Mouse (Mus musculus): ENCODE results near the gene Bmpr1b. TPM values are rescaled to one million over a fixed set of nuclear protein-coding genes. Genes with fewer than 3 reads are reported as not detected.

The Bmpr1b gene
- polyA plus RNA-seq, 1 experiment from 2014 or later, result 3.9 TPM

DNA sequence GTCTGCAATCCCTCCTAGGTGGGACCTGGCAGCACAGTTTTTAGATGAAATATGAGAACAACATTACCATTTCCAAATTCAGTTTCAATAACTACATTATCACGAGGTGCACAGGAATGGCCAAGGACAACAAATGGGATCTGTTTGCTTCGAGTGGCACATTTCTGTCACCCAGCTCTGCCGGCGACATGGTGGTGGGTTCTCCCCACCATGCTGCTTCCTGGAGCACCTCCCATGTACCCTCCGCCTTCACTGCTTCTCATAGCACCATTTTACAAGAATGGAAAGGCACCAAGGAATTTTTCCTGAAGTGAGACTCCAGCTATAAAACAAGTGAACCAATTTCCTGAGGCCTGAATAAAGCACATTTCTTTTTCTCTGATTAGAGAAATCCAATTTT is 108.0 kb downstream of the Bmpr1b start:
- H3K4me2 ChIP-seq, result no peak overlapping the region
- ATAC-seq (ENCODE audit: low FRiP score), result no peak
- H3K9me3 ChIP-seq, result no peaks in the 10 kb centered on the region
- H3K4me3 ChIP-seq, result no peak overlapping the region
- peaks cover 8% of the 10 kb centered on the region for H3K4me1 ChIP-seq (replicated peaks)
- no peaks in the 10 kb centered on the region for H3K36me3 ChIP-seq
- WGBS, result 91% methylated on average over 5 of the region's 5 CpGs
- H3K27ac ChIP-seq, result no peak overlapping the region
- no peaks in the 10 kb centered on the region for H3K27me3 ChIP-seq
- no peak overlapping the region for H3K9ac ChIP-seq

DNA sequence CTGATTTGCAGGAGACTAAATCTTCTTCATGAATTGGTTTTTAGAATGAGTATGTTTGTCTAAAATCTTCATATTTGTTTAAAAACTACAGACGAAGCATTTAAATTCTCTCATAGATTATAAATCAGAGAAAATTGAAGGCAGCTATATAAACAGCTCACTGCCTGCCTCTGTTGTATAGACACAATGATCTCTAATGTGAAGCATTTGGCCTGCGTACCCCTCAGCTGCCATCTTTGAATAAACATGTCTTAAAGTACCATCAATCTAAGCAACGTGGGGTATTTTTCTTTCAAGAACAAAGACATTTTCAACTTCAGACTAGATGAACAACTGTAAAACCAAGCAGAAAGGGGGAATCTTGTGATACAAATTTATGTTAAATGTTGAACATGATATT is 109.3 kb downstream of the Bmpr1b start:
- Histone ChIP-seq H3K4me3 (no peak overlapping the region), H3K4me2 (no peak overlapping the region), H3K27me3 (no peaks in the 10 kb centered on the region), H3K4me1 (replicated peaks) (peaks cover 8% of the 10 kb centered on the region), H3K27ac (no peak overlapping the region), H3K36me3 (no peaks in the 10 kb centered on the region), H3K9ac (no peak overlapping the region), H3K9me3 (no peaks in the 10 kb centered on the region)
- 48% methylated on average over 3 of the region's 3 CpGs for WGBS
- ATAC-seq (ENCODE audit: low FRiP score), result no peak

DNA sequence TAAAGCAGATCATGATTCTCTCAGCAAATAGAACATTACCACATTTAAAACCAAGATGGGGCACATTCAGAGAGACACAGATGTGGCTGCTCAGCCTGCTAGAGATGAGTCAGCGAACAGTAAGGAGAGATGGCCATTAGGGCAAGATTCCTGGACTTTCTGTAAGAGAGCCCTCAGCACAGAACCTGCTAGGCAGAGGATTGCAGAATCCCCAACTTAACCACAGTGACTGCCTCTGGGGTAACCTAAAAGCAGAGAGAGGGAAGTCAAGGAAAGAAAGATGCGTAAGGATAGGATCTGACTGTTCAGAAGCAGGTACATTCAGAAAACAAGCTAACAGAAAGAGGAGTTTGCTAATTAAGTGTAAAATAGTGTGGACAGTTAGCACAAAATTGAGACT is 118.5 kb downstream of the Bmpr1b start:
- Histone ChIP-seq H3K4me2 (no peak overlapping the region), H3K9ac (no peak overlapping the region), H3K27ac (no peak overlapping the region), H3K4me3 (no peak overlapping the region), H3K36me3 (no peaks in the 10 kb centered on the region), H3K9me3 (no peaks in the 10 kb centered on the region), H3K27me3 (no peaks in the 10 kb centered on the region), H3K4me1 (replicated peaks) (no peaks in the 10 kb centered on the region)
- no peak for ATAC-seq (ENCODE audit: low FRiP score)
- 94% methylated on average over 2 of the region's 2 CpGs for WGBS

DNA sequence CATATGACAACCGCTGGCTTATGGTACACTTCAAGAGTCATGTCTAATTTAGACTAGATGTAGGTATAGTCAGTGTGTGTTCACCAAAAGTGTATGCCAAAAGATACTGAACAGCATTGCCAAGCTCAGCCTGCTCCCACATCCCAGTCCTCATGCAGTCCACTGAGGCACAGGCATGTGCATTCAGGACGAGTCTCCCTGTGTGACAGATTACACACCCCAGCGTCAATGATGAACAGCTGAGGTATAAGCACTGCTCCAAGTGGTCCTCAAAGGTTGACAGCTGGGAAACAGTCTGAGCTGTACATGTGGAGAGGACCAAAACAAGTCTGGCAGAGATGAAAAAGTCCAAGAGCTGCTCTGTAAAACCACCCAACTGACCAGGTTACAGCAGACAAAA is 119.6 kb downstream of the Bmpr1b start:
- ATAC-seq (ENCODE audit: low FRiP score), result no peak
- Histone ChIP-seq H3K4me3 (no peak overlapping the region), H3K9me3 (no peaks in the 10 kb centered on the region), H3K27ac (no peak overlapping the region), H3K4me1 (replicated peaks) (no peaks in the 10 kb centered on the region), H3K36me3 (no peaks in the 10 kb centered on the region), H3K9ac (no peak overlapping the region), H3K4me2 (no peak overlapping the region), H3K27me3 (no peaks in the 10 kb centered on the region)
- 90% methylated on average over 3 of the region's 3 CpGs for WGBS

DNA sequence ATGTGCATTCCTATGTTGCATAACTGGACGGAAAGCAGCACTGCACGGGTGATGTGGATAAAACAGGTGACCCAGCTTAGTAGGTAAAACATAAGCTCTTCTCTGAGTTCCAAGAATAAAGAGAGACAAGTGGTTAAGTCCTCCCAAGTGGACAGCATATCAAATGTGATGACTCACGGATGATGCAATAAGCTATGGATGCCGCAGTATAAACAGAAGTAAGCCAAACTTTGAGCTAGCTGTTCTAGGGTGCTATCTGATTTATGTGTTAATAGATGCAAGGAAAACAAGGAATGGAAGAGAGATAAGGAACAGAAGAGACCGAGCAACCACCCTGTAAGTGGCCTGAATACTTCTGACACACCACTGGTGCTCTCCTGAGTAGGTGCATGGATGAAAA is 120.1 kb downstream of the Bmpr1b start:
- no peaks in the 10 kb centered on the region for H3K36me3 ChIP-seq
- WGBS, result 96% methylated on average over 5 of the region's 5 CpGs
- no peak overlapping the region for H3K4me3 ChIP-seq
- H3K27ac ChIP-seq, result no peak overlapping the region
- no peak for ATAC-seq (ENCODE audit: low FRiP score)
- H3K9me3 ChIP-seq, result no peaks in the 10 kb centered on the region
- H3K27me3 ChIP-seq, result no peaks in the 10 kb centered on the region
- H3K4me1 ChIP-seq (replicated peaks), result no peaks in the 10 kb centered on the region
- H3K9ac ChIP-seq, result no peak overlapping the region
- no peak overlapping the region for H3K4me2 ChIP-seq

DNA sequence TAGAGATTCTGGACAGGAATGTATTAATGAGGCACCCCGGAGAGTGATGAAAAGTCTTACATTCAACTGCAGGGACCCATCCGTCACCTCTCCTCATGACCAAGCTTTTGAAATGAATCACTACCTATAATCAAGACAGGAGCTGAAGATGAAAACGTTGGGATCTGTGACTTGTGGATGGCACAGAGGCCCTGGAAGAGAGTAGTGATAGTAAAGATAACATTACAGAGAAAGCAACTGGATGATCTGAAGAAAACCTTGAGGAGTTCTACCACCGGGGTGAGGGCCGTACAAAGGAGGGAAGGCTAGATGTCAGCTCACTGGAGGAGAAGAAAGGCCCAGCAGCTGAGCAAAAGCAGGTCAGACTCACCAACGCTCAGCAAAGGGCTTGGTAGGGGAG is 120.7 kb downstream of the Bmpr1b start:
- Histone ChIP-seq H3K36me3 (no peaks in the 10 kb centered on the region), H3K9ac (no peak overlapping the region), H3K9me3 (no peaks in the 10 kb centered on the region), H3K27me3 (no peaks in the 10 kb centered on the region), H3K27ac (no peak overlapping the region), H3K4me3 (no peak overlapping the region), H3K4me2 (no peak overlapping the region), H3K4me1 (replicated peaks) (no peaks in the 10 kb centered on the region)
- no peak for ATAC-seq (ENCODE audit: low FRiP score)
- WGBS, result 68% methylated on average over 6 of the region's 6 CpGs

DNA sequence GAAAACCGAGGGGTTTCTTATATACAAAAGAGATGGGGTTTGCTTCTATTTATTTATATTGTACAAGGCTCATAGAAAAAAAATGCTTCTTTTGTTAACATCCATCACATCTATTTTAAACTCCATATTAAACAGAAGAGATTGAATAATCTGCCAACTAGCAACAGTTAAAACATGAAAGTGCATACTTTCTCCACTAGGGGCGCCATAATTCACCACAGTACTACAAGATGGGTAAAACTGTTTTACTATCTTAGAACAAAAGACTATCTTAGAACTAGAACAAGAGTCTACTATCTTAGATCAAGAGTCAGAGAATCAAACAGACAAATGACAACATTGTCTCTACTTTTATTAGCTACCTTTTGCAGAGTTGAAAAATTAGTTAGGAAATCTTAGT is 125.8 kb downstream of the Bmpr1b start:
- Histone ChIP-seq H3K36me3 (no peaks in the 10 kb centered on the region), H3K9me3 (no peaks in the 10 kb centered on the region), H3K4me2 (no peak overlapping the region), H3K27me3 (no peaks in the 10 kb centered on the region), H3K4me1 (replicated peaks) (no peaks in the 10 kb centered on the region), H3K4me3 (no peak overlapping the region), H3K27ac (no peak overlapping the region), H3K9ac (no peak overlapping the region)
- WGBS, result 44% methylated on average over 2 of the region's 2 CpGs
- ATAC-seq (ENCODE audit: low FRiP score), result no peak

DNA sequence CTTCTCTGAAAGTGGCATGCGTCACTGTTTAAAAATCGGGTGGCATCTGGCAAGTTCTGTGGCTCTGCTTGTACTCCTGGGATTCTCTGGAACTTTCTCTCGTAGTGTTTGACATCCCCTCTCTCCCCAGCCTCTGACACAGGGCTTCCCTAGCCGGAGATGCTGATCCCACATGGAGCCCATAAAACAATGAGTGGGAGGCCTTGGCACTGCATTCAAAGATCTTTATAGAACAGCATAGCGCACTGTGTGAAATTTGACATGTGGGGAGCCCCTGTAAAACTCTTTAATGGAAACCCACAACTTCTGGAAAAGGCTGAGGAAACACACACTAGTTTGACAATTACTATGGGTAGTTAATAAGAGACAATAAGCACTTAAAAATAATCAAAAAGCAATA is 126.2 kb downstream of the Bmpr1b start:
- Histone ChIP-seq H3K27ac (no peak overlapping the region), H3K9ac (no peak overlapping the region), H3K4me1 (replicated peaks) (no peaks in the 10 kb centered on the region), H3K9me3 (no peaks in the 10 kb centered on the region), H3K36me3 (no peaks in the 10 kb centered on the region), H3K4me2 (no peak overlapping the region), H3K27me3 (no peaks in the 10 kb centered on the region), H3K4me3 (no peak overlapping the region)
- 82% methylated on average over 5 of the region's 5 CpGs for WGBS
- no peak for ATAC-seq (ENCODE audit: low FRiP score)

DNA sequence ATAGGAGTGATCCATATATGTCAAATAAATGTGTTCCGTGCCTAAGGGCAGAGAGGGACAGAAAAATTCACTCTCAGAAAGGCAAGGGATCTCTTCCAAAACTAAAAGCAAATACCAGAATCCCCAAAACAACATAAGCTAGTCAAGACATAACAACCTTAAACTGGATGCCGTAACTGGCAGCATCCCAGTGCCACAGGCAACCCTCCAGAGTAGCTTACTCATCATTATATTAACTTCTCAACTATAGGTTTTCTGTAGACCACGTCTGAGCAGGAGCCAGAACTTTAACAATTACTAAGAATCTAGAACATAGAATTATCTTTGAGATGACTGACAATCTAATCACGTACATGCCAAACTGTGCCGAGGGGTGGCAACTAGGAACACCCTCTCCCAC is 128.9 kb downstream of the Bmpr1b start:
- no peaks in the 10 kb centered on the region for H3K4me1 ChIP-seq (replicated peaks)
- no peaks in the 10 kb centered on the region for H3K36me3 ChIP-seq
- WGBS, result 91% methylated on average over 5 of the region's 5 CpGs
- no peak for ATAC-seq (ENCODE audit: low FRiP score)
- no peak overlapping the region for H3K4me2 ChIP-seq
- H3K9me3 ChIP-seq, result no peaks in the 10 kb centered on the region
- no peak overlapping the region for H3K27ac ChIP-seq
- no peaks in the 10 kb centered on the region for H3K27me3 ChIP-seq
- no peak overlapping the region for H3K9ac ChIP-seq
- no peak overlapping the region for H3K4me3 ChIP-seq

DNA sequence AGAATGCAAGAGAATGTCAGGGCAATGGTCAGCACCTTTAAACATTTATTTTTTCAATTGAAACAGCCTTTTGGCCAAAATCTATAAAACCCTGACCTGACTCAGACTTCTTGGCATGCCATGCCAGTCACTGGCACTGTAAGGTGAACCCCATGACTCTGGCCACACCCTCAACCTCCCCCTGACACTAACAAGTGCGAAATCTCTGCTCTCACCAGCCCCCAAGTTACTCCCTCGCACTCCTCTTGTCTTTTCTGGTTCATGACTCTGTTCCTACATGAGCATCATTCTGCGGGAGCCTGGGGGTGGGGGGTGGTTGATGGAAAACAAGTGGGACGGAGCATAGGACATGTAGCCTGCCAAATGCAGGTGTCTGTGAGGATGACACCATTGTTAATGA is 135.1 kb downstream of the Bmpr1b start:
- Histone ChIP-seq H3K27ac (no peak overlapping the region), H3K9ac (no peak overlapping the region), H3K4me2 (no peak overlapping the region), H3K27me3 (no peaks in the 10 kb centered on the region), H3K4me1 (replicated peaks) (0 out of 2 replicates have a peak, but pooled peaks cover 6% of the 10 kb centered on the region), H3K4me3 (no peak overlapping the region), H3K36me3 (no peaks in the 10 kb centered on the region), H3K9me3 (no peaks in the 10 kb centered on the region)
- WGBS, result 59% methylated on average over 4 of the region's 4 CpGs
- ATAC-seq (ENCODE audit: low FRiP score), result no peak

DNA sequence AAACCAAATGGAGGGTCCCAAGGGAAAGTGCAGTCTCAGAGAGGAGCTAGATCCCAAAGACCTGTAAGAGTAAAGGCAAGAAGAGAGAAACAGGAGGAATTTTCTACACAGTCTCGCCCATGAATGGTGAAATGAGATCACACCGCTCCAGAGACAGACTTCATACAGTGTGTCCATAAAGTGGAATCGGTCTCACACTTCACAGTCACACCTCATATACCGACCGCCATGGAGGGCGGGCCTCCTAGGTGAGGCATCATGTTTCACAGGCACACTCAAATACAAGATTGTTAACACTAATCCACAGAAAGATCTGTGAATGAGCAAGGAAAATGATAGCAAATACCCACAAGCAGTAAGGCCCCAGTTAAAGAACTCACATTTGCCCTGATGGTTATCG is 149.5 kb downstream of the Bmpr1b start:
- ATAC-seq (ENCODE audit: low FRiP score), result no peak
- Histone ChIP-seq H3K36me3 (no peaks in the 10 kb centered on the region), H3K27me3 (no peaks in the 10 kb centered on the region), H3K4me1 (replicated peaks) (no peaks in the 10 kb centered on the region), H3K27ac (no peak overlapping the region), H3K4me3 (no peak overlapping the region), H3K9ac (no peak overlapping the region), H3K4me2 (no peak overlapping the region), H3K9me3 (no peaks in the 10 kb centered on the region)
- 94% methylated on average over 7 of the region's 7 CpGs for WGBS

DNA sequence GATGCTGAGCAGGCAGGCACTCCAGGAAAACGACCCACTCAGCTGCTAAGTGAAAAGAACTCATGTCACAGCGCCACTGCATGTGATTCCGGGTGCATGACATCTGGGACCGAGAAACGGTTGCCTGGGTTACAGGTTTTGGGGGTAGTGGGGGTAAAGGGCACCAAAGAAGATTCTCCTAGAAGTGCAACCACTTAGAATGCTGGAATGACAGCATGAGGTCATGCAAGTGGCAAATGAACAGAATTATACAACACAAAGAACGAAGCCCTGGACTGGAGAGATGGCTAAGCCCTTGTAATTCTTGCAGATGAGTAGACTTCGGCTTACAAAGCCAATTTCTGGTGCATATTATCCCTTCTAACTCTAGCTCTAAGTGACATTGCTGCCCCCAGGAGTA is 184.7 kb downstream of the Bmpr1b start:
- Histone ChIP-seq H3K27ac (no peak overlapping the region), H3K9ac (no peak overlapping the region), H3K27me3 (no peaks in the 10 kb centered on the region), H3K9me3 (no peaks in the 10 kb centered on the region), H3K36me3 (no peaks in the 10 kb centered on the region), H3K4me2 (no peak overlapping the region), H3K4me1 (replicated peaks) (peaks cover 9% of the 10 kb centered on the region; the same call in 1 of the 2 replicates), H3K4me3 (no peak overlapping the region)
- ATAC-seq (ENCODE audit: low FRiP score), result no peak
- WGBS, result 32% methylated on average over 7 of the region's 7 CpGs

DNA sequence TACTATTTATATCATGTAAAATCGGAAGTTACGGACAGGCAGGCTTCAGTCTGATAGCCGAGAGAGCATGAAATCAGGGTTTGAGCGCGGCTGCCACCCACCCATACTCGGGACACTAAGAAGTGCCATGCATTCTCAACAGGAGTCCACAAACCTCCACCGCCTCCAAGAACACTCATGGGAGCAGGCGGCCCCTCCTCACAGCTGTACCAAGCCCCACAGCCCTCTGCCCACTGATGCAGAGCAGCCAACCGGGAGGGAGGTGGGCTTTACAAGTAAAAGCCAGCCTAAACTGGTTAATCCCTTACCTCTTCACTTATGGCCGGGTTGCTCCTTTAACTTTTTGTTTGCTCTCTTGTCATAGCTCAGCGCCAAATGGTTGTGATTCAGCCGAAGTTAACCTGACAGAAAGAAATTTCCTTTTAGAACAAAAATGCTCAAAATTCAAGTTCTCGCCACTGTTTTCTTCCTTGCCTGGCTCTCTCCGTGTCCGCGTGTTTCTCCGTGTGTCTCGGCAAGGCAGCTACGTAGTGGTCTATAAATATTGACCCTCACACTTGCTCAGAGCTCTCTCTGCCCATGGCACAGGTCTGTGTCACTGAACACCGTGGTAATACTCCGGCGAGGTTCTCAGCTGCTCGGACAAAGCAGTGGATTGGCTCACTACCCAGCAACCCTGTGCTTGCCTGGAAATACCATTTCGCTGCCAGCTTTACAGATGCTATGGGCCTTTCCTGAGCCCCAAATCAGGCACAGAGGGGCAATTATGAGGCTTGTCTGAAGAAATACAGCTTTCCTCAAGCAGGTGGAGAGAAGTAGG is 187.4 kb downstream of the Bmpr1b start:
- Histone ChIP-seq H3K4me3 (no peak overlapping the region), H3K36me3 (no peaks in the 10 kb centered on the region), H3K4me2 (0 out of 2 replicates have a peak overlapping the region, but pooled peaks have one; percentile 8), H3K9me3 (no peaks in the 10 kb centered on the region), H3K9ac (no peak overlapping the region; the same call in 1 of the 2 replicates), H3K27ac (peak overlapping the region; percentile 23; the same call in 1 of the 2 replicates), H3K27me3 (no peaks in the 10 kb centered on the region), H3K4me1 (replicated peaks) (peaks cover 9% of the 10 kb centered on the region; the same call in 1 of the 2 replicates)
- ATAC-seq (ENCODE audit: low FRiP score), result peak; percentile 74
- 76% methylated on average over 24 of the region's 24 CpGs for WGBS

Data from hindbrain, embryonic 13.5 days (tissue).